Mouse (Mus musculus) E14TG2a.4 (cell line): ENCODE data around the gene Ppm1b.

Experiments used
- CTCF ChIP-seq: conservative IDR thresholded peaks from 2 replicates; pipeline ENCODE4 v1.5.1; 2014; ENCODE audit warnings: low read length
- NANOG ChIP-seq: IDR thresholded peaks from 2 replicates; pipeline ENCODE4 v1.6.1; 2014; ENCODE audit warnings: borderline replicate concordance, low read length, mixed read lengths
- POU5F1 ChIP-seq: IDR thresholded peaks from 2 replicates; pipeline ENCODE4 v1.6.1; 2014; ENCODE audit warnings: low read length, borderline replicate concordance

DNA sequence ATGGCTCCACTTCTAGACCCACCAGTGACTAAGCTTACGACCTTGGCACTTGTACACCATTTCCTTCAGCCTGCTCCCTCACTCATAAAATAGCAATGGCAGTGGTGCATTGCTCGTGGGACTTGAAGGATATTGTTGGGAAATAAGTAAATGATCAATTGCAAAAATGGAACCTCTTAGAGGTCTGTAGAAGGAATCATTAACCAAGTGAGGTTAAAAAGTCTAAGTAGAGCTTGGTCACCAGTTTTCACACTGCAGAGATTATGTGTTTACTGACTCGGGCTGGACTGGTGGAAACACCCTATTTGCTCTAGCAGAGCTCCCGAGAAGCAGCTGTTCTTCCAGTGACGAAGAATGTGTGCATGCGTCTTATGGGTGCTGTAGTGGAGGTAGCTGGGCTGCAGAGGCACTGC is 86.9 kb downstream of the Ppm1b start:
- TF ChIP-seq CTCF (no peak), NANOG (no peak), POU5F1 (no peak)
